Mouse (Mus musculus) megakaryocyte, embryonic 14.5 days (primary cell): ENCODE results near the gene Agap1. TPM values are rescaled to one million over a fixed set of nuclear protein-coding genes. Genes with fewer than 3 reads are reported as not detected.
A peak's percentile ranks its signal among the peaks of the same experiment; 100 is the strongest.

Source experiments
- H3K27me3 ChIP-seq: replicated peaks from 2 replicates; pipeline ENCODE3; 2012; ENCODE audit warnings: inconsistent platforms
- H3K36me3 ChIP-seq: replicated peaks from 2 replicates; pipeline ENCODE3; 2012; ENCODE audit warnings: low read length, inconsistent platforms, mixed read lengths
- H3K4me1 ChIP-seq: 2 replicates; pipeline ENCODE4 v1.6.1; 2012; ENCODE audit warnings: inconsistent platforms
- H3K4me3 ChIP-seq: replicated peaks from 2 replicates; pipeline ENCODE3; 2012; ENCODE audit warnings: moderate library complexity, mild to moderate bottlenecking, inconsistent platforms
- H3K9me3 ChIP-seq: 2 replicates; pipeline ENCODE4 v1.6.1; 2012; ENCODE audit warnings: inconsistent platforms
- FLI1 ChIP-seq: IDR thresholded peaks from 2 replicates; pipeline ENCODE4 v1.6.1; 2012; ENCODE audit warnings: low read length, inconsistent platforms, mixed read lengths
- GATA1 ChIP-seq: IDR thresholded peaks from 3 replicates; pipeline ENCODE4 v1.6.1; 2012; ENCODE audit warnings: mixed read lengths, low read length, inconsistent platforms, borderline replicate concordance
- polyA plus RNA-seq: library from polyadenylated mRNA; stranded (reverse); fragments of >175 nt; gene quantifications from 2 replicates; pipeline ENCODE4 v1.2.3, GENCODE M21; 2012; ENCODE audit warnings: low replicate concordance; ENCODE audit not compliant: insufficient read depth

Agap1 gene
- polyA plus RNA-seq, 1 experiment, result 3.4 TPM

DNA sequence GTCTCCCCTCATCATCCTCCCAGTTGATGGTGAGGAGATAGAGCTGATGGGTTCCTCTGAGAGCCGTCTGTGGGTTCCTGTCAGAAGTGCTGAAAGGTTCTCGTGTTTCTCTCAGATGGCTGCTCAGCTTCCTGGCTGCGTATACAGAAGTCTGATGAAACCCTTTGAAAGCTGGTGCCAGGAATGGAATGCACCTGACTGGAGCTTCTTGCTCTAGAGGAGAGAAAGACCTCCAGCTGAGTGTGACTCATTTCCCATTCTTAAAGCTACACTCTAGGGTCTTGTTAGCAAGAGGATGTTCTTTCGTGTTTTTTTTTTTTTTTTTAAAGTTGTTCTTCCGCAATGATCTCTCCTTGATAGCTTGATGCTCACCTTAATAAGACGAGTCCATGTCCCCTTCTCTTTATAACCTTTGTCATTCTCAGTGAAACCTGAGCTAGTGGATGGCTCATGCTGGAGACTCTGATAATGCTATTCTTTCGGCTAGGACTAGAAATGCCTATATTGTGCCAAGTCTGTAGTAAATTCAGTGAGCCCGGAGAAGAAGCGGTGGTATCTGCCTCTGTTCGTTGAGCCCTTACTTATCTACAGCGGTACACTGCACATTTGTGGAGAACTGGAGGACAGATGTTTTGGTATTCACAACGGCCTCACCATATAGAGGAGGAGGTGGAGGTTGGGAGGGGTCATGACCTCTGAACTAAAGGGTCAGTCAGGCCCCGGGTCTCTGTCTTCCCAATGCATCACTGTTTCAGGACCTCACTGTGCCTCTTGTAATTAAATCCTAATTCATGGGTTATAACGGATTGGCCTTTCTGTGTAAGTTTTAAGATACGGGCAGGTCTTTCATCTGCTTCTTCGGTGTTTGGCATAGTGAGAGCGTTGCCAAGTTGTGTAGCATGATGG lies 2.8 kb downstream of the Agap1 start:
- TF ChIP-seq GATA1 (no peak), FLI1 (no peak)
- Histone ChIP-seq H3K4me3 (no peak overlapping the region), H3K9me3 (peaks cover 25% of the 10 kb centered on the region), H3K36me3 (no peaks in the 10 kb centered on the region), H3K27me3 (peaks cover 58% of the 10 kb centered on the region), H3K4me1 (peaks cover 20% of the 10 kb centered on the region)

DNA sequence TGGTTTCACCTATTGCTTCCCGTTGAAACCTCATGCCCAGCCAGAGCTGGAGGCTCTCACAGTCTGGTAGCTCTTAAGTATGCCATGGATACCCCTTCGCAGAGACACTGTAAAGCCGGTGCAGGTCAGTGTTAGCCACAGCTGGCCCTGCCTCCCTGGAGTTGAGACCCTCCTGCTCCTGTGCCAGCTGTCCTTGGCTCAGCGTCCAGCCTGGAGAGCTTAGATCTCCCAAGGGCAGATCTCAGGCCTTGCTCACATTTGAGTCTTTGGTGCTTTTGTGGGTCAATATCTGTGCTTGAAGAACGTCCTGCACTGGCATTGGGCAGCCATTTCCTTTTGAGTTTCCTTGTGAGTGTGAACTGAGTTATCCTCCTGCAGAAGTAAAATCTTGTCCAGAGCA lies 7.3 kb downstream of the Agap1 start:
- no peaks in the 10 kb centered on the region for H3K36me3 ChIP-seq
- peaks cover 23% of the 10 kb centered on the region for H3K4me1 ChIP-seq
- TF ChIP-seq GATA1, result no peak
- TF ChIP-seq FLI1, result no peak
- H3K27me3 ChIP-seq, result peaks cover 23% of the 10 kb centered on the region
- H3K4me3 ChIP-seq, result no peak overlapping the region
- H3K9me3 ChIP-seq, result peaks cover 29% of the 10 kb centered on the region

DNA sequence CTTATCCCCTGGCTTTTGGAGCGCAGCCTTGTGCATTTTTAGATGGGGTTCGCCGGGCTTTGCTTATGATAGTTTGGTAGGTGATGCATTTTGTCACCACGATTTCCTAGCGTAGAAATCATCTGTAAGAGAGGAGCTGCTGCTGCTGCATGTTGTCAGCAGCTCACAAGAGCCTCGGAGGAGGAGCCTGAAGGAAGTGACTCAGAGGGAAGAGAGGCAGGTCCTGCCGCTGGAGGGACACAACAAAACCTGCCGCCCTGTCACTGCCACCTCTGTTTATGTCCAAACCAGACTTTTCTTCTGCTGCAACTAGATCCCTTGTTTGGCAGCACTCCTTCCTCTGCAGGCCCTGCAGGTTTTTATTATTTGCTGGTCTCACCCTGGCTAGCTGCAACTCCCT lies 8.5 kb downstream of the Agap1 start:
- Histone ChIP-seq H3K36me3 (no peaks in the 10 kb centered on the region), H3K9me3 (peaks cover 19% of the 10 kb centered on the region)

GRCm38 (mm10) chr1:89465417-89466002 lies 10.9 kb downstream of the Agap1 start:
- Histone ChIP-seq H3K4me3 (no peak overlapping the region), H3K27me3 (peaks cover 19% of the 10 kb centered on the region), H3K4me1 (peaks cover 36% of the 10 kb centered on the region), H3K36me3 (no peaks in the 10 kb centered on the region), H3K9me3 (peaks cover 6% of the 10 kb centered on the region; the same call in 1 of the 2 replicates)
- TF ChIP-seq FLI1, result no peak
- no peak for TF ChIP-seq GATA1

More for the DNA sequence above, 8.5 kb downstream of the Agap1 start:
- peaks cover 16% of the 10 kb centered on the region for H3K27me3 ChIP-seq
- TF ChIP-seq GATA1, result no peak
- no peak for TF ChIP-seq FLI1
- H3K4me1 ChIP-seq, result peaks cover 34% of the 10 kb centered on the region
- H3K4me3 ChIP-seq, result peak overlapping the region; percentile 76

DNA sequence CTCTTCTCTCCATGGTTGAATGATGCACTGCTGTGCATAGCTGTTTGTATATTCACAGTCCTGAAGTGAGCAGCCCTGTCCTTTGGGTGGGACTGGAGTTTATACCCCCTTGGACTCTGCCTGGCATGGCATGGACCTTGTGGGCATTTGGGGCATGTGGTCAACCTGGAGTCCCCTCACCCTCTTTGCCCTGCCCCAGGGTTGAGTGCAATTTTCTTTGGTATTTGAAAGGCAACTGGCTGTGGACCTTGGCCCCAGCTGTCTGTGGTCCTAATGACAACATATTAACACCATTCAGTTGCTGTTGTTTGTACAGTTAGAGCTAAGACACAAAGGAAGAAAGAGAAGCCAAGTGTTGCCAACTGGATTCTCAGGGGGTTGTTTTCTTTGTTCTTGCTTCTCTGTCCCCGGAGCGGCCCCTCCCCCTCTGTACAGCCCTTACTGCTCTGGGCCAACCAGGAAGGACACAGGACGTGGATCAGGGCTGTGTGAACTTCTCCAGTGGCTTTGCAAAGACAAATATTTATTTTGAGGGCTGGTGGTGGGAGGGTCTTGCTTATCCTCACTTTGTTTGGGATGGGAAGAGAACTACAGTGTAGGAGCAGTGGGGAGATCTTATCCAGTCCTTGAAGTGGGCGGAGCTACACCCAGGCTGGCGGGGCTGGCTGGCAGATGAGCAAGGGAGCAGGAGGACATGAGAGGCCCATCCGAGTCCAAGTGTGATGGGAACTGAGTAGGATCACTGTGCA lies 12.9 kb downstream of the Agap1 start:
- Histone ChIP-seq H3K9me3 (peaks cover 6% of the 10 kb centered on the region; the same call in 1 of the 2 replicates), H3K36me3 (no peaks in the 10 kb centered on the region), H3K27me3 (peaks cover 20% of the 10 kb centered on the region), H3K4me1 (peaks cover 27% of the 10 kb centered on the region), H3K4me3 (peak overlapping the region; percentile 19)
- TF ChIP-seq FLI1, result no peak
- TF ChIP-seq GATA1, result no peak

GRCm38 (mm10) chr1:89468141-89468540 lies 13.5 kb downstream of the Agap1 start:
- peaks cover 6% of the 10 kb centered on the region; the same call in 1 of the 2 replicates for H3K9me3 ChIP-seq
- TF ChIP-seq GATA1, result no peak
- no peak for TF ChIP-seq FLI1
- peaks cover 22% of the 10 kb centered on the region for H3K27me3 ChIP-seq
- peaks cover 21% of the 10 kb centered on the region for H3K4me1 ChIP-seq
- no peak overlapping the region for H3K4me3 ChIP-seq
- no peaks in the 10 kb centered on the region for H3K36me3 ChIP-seq

- peaks cover 16% of the 10 kb centered on the region; the same call in 1 of the 2 replicates for H3K4me1 ChIP-seq
- peaks cover 16% of the 10 kb centered on the region for H3K27me3 ChIP-seq
- H3K4me3 ChIP-seq, result no peak overlapping the region
- no peaks in the 10 kb centered on the region for H3K36me3 ChIP-seq
- peaks cover 4% of the 10 kb centered on the region; the same call in 1 of the 2 replicates for H3K9me3 ChIP-seq
- TF ChIP-seq FLI1, result no peak
- TF ChIP-seq GATA1, result no peak
These were observed 16.8 kb downstream of the Agap1 start for GRCm38 (mm10) chr1:89471430-89471829.

GRCm38 (mm10) chr1:89471891-89472290 lies 17.3 kb downstream of the Agap1 start:
- peaks cover 16% of the 10 kb centered on the region for H3K27me3 ChIP-seq
- H3K9me3 ChIP-seq, result peaks cover 4% of the 10 kb centered on the region; the same call in 1 of the 2 replicates
- no peaks in the 10 kb centered on the region for H3K36me3 ChIP-seq
- no peak overlapping the region for H3K4me3 ChIP-seq
- peaks cover 12% of the 10 kb centered on the region; the same call in 1 of the 2 replicates for H3K4me1 ChIP-seq
- TF ChIP-seq FLI1 (no peak), GATA1 (no peak)

DNA sequence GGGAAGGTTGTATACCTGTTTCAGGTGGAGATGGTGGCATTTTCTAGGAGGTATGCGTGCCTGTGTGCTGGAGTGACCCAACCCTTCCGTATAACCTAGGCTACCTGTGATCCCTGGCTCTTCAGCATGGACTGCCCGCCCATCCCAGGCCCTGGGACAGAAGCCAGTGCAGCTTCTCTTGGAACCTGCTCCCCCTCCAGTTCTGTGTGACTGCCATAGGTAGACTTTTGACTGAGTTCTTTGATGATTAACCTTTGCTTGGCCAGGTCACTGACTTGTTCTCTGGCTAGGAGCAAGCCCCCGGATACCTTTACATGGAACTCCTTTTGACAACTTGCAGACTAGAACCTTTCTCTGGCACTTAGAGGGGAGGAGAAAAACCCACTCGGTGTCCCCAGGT lies 19.3 kb downstream of the Agap1 start:
- Histone ChIP-seq H3K36me3 (no peaks in the 10 kb centered on the region), H3K27me3 (peaks cover 12% of the 10 kb centered on the region), H3K9me3 (peaks cover 20% of the 10 kb centered on the region), H3K4me1 (peaks cover 5% of the 10 kb centered on the region; the same call in 1 of the 2 replicates), H3K4me3 (no peak overlapping the region)
- TF ChIP-seq GATA1, result no peak
- TF ChIP-seq FLI1, result no peak

DNA sequence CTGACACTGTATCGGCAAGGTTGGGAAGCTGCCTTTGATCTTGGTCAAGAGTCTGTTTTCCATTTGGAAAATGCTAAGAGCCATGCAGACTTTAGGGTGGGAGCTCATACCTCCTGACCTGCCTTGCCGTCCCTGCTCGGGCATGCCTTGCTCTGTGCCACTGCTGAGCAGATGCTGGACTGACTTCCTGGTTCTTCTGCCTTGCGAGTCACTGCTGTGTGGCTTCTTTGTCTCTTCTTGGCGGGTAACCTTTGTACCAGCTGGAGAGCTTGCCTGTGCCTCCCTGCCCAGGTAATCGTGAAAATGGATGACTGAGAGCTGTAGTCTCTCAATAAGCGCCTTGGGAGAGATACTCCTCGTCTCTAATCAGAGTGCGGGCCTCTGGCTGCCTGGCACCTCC lies 20.2 kb downstream of the Agap1 start:
- Histone ChIP-seq H3K4me1 (peaks cover 10% of the 10 kb centered on the region; the same call in 1 of the 2 replicates), H3K9me3 (peaks cover 20% of the 10 kb centered on the region), H3K27me3 (peaks cover 16% of the 10 kb centered on the region), H3K36me3 (no peaks in the 10 kb centered on the region), H3K4me3 (no peak overlapping the region)
- TF ChIP-seq GATA1 (no peak), FLI1 (no peak)
